Mouse (Mus musculus) embryonic facial prominence, embryonic 14.5 days (tissue): ENCODE data around the gene 2310039H08Rik. TPM values are rescaled to one million over a fixed set of nuclear protein-coding genes. Genes with fewer than 3 reads are reported as not detected.
"Not testable (repeated sequence)": the region's sequence is repeated elsewhere in the genome, so short reads cannot be mapped to it uniquely, and the experiment has no call there.

ENCODE experiments used
- ATAC-seq: fragments of 200-750 bp; cut with Nextera tagmentation; 2 replicates; pipeline ENCODE4 v1.8.0; 2017; ENCODE audit warnings: low read depth, moderate number of reproducible peaks, moderate TSS enrichment
- DNase-seq: peaks from one replicate; pipeline ENCODE4 v3.0.0-alpha.2; 2015; ENCODE audit warnings: low spot score
- H3K27ac ChIP-seq: fragments of 300-500 bp; sonication (generic); replicated peaks from 2 replicates; pipeline ENCODE4 v1.5.1; 2014; ENCODE audit warnings: low read depth, mild to moderate bottlenecking, low read length, moderate library complexity
- H3K27me3 ChIP-seq: fragments of 300-500 bp; sonication (generic); replicated peaks from 2 replicates; pipeline ENCODE4 v1.6.1; 2014; ENCODE audit warnings: low read length; ENCODE audit not compliant: control insufficient read depth, insufficient read depth
- H3K36me3 ChIP-seq: fragments of 300-500 bp; sonication (generic); 2 replicates; pipeline ENCODE4 v1.6.1; 2014; ENCODE audit warnings: low read length, mixed read lengths; ENCODE audit not compliant: control insufficient read depth, insufficient read depth
- H3K4me1 ChIP-seq: fragments of 300-500 bp; sonication (generic); 2 replicates; pipeline ENCODE4 v1.6.1; 2014; ENCODE audit warnings: antibody characterized with exemption, low read length; ENCODE audit not compliant: control insufficient read depth, insufficient read depth
- H3K4me2 ChIP-seq: fragments of 300-500 bp; sonication (generic); 2 replicates; pipeline ENCODE4 v1.6.1; 2014; ENCODE audit warnings: low read depth, mild to moderate bottlenecking, low read length, moderate library complexity, mixed read lengths
- H3K4me3 ChIP-seq: fragments of 300-500 bp; sonication (generic); 2 replicates; pipeline ENCODE4 v1.5.1; 2014; ENCODE audit warnings: low read depth, mild to moderate bottlenecking, low read length
- H3K9ac ChIP-seq: fragments of 300-500 bp; sonication (generic); 2 replicates; pipeline ENCODE4 v1.6.1; 2014; ENCODE audit warnings: low read depth, mild to moderate bottlenecking, low read length, moderate library complexity, mixed read lengths
- H3K9me3 ChIP-seq: fragments of 300-500 bp; sonication (generic); 2 replicates; pipeline ENCODE4 v1.6.1; 2016; ENCODE audit warnings: low read length; ENCODE audit not compliant: control insufficient read depth
- WGBS: fragments of 180-500 bp; shearing (Covaris S2); extraction: QIAGEN DNeasy Blood & Tissue Kit; methylation state at CpG from one replicate; pipeline ENCODE4 v1.1.7; 2014; 5-methylcytosine and 5-hydroxymethylcytosine counted together
- polyA plus RNA-seq: library from polyadenylated mRNA; unstranded; fragments of >200 nt; fragmentation: Nextera tagmentation; extraction: Ambion mirVana; gene quantifications from 2 replicates; pipeline ENCODE4 v1.2.1, GENCODE M21; 2014

The 2310039H08Rik gene
- polyA plus RNA-seq, 1 experiment from 2014 or later: 86.2 TPM

- DNase-seq: peak; percentile 97
- H3K4me2 ChIP-seq: peak within 1 kb of the TSS; percentile 73
- H3K27ac ChIP-seq: peak within 1 kb of the TSS; percentile 87
- H3K4me3 ChIP-seq: peak within 1 kb of the TSS; percentile 67
- no peaks in the 10 kb centered on the region for H3K27me3 ChIP-seq
- H3K36me3 ChIP-seq: peaks cover 31% of the 10 kb centered on the region
- H3K9ac ChIP-seq: peak within 1 kb of the TSS; percentile 84
- 1% methylated on average over 44 of the region's 44 CpGs for WGBS
- peaks cover 7% of the 10 kb centered on the region; the same call in 1 of the 2 replicates for H3K4me1 ChIP-seq
- no peaks in the 10 kb centered on the region for H3K9me3 ChIP-seq
- ATAC-seq: peak; percentile 98
Measured at GRCm38 (mm10) chr17:46782341-46783221, 10.1 kb downstream of the 2310039H08Rik start, which contains the start of gene Rpl7l1. Gene Rpl7l1 (minus strand): TSS chr17:46782672.

- Histone ChIP-seq H3K4me1 (peaks cover 7% of the 10 kb centered on the region; the same call in 1 of the 2 replicates), H3K9ac (no peak overlapping the region), H3K36me3 (peaks cover 25% of the 10 kb centered on the region), H3K9me3 (no peaks in the 10 kb centered on the region), H3K4me2 (peak overlapping the region; percentile 73), H3K27ac (peak overlapping the region; percentile 87), H3K27me3 (no peaks in the 10 kb centered on the region), H3K4me3 (peak overlapping the region; percentile 67)
- 72% methylated on average over 2 of the region's 2 CpGs for WGBS
- ATAC-seq (no peak), DNase-seq (no peak)
Measured at GRCm38 (mm10) chr17:46783222-46783565, 10.8 kb downstream of the 2310039H08Rik start.

GRCm38 (mm10) chr17:46786952-46787351 is 14.5 kb downstream of the 2310039H08Rik start:
- 95% methylated on average over 5 of the region's 5 CpGs for WGBS

GRCm38 (mm10) chr17:46787974-46788373 is 15.5 kb downstream of the 2310039H08Rik start:
- not testable (repeated sequence) for H3K4me1 ChIP-seq, H3K9me3 ChIP-seq, H3K9ac ChIP-seq, H3K36me3 ChIP-seq, H3K4me2 ChIP-seq, DNase-seq, H3K27me3 ChIP-seq, H3K27ac ChIP-seq, ATAC-seq, H3K4me3 ChIP-seq
- WGBS: 70% methylated on average over 2 of the region's 2 CpGs

More at GRCm38 (mm10) chr17:46786952-46787351, 14.5 kb downstream of the 2310039H08Rik start:
- Histone ChIP-seq H3K27me3 (no peaks in the 10 kb centered on the region), H3K4me2 (no peak overlapping the region), H3K9ac (no peak overlapping the region), H3K9me3 (no peaks in the 10 kb centered on the region), H3K36me3 (no peaks in the 10 kb centered on the region), H3K4me1 (no peaks in the 10 kb centered on the region), H3K27ac (no peak overlapping the region), H3K4me3 (no peak overlapping the region)
- ATAC-seq (no peak), DNase-seq (no peak)

- no peaks in the 10 kb centered on the region for H3K27me3 ChIP-seq
- ATAC-seq (no peak), DNase-seq (no peak)
- H3K9me3 ChIP-seq: no peaks in the 10 kb centered on the region
- H3K4me2 ChIP-seq: no peak overlapping the region
- no peaks in the 10 kb centered on the region for H3K36me3 ChIP-seq
- no peaks in the 10 kb centered on the region for H3K4me1 ChIP-seq
- 91% methylated on average over 2 of the region's 2 CpGs for WGBS
- H3K27ac ChIP-seq: no peak overlapping the region
- H3K9ac ChIP-seq: no peak overlapping the region
- no peak overlapping the region for H3K4me3 ChIP-seq
Measured at GRCm38 (mm10) chr17:46792963-46793362, 20.5 kb downstream of the 2310039H08Rik start.

GRCm38 (mm10) chr17:46796743-46797142 is 24.3 kb downstream of the 2310039H08Rik start:
- Histone ChIP-seq H3K4me2 (no peak overlapping the region), H3K9me3 (no peaks in the 10 kb centered on the region), H3K9ac (no peak overlapping the region), H3K4me3 (no peak overlapping the region), H3K27ac (no peak overlapping the region), H3K27me3 (no peaks in the 10 kb centered on the region), H3K4me1 (no peaks in the 10 kb centered on the region), H3K36me3 (peaks cover 35% of the 10 kb centered on the region)
- no peak for ATAC-seq
- WGBS: 76% methylated on average over 4 of the region's 4 CpGs
- no peak for DNase-seq

- Histone ChIP-seq H3K27ac (no peak overlapping the region), H3K27me3 (no peaks in the 10 kb centered on the region), H3K4me1 (no peaks in the 10 kb centered on the region), H3K4me3 (no peak overlapping the region), H3K4me2 (no peak overlapping the region), H3K9ac (no peak overlapping the region), H3K9me3 (no peaks in the 10 kb centered on the region), H3K36me3 (peaks cover 38% of the 10 kb centered on the region)
- 23% methylated on average over 8 of the region's 8 CpGs for WGBS
- ATAC-seq (no peak), DNase-seq (no peak)
Measured at GRCm38 (mm10) chr17:46797386-46797785, 25.0 kb downstream of the 2310039H08Rik start.

- Histone ChIP-seq H3K36me3 (peaks cover 43% of the 10 kb centered on the region), H3K4me3 (no peak overlapping the region), H3K4me2 (no peak overlapping the region), H3K9ac (no peak overlapping the region), H3K4me1 (no peaks in the 10 kb centered on the region), H3K27ac (no peak overlapping the region), H3K9me3 (no peaks in the 10 kb centered on the region), H3K27me3 (no peaks in the 10 kb centered on the region)
- DNase-seq (no peak), ATAC-seq (no peak)
- WGBS: 70% methylated on average over 10 of the region's 10 CpGs
Measured at GRCm38 (mm10) chr17:46799680-46800079, 27.2 kb downstream of the 2310039H08Rik start.

GRCm38 (mm10) chr17:46801761-46802160 is 29.3 kb downstream of the 2310039H08Rik start:
- H3K27me3 ChIP-seq: no peaks in the 10 kb centered on the region
- H3K27ac ChIP-seq: no peak overlapping the region
- no peak overlapping the region for H3K4me3 ChIP-seq
- no peak overlapping the region for H3K9ac ChIP-seq
- ATAC-seq: no peak
- WGBS: 92% methylated on average over 6 of the region's 6 CpGs
- H3K36me3 ChIP-seq: peaks cover 59% of the 10 kb centered on the region
- no peaks in the 10 kb centered on the region for H3K9me3 ChIP-seq
- DNase-seq: no peak
- no peak overlapping the region for H3K4me2 ChIP-seq
- no peaks in the 10 kb centered on the region for H3K4me1 ChIP-seq
